Mouse (Mus musculus) brain, embryonic 14.5 days (tissue): ENCODE data around the gene Phlda1.

Experiments
- CTCF ChIP-seq: fragments of 200-500 bp; IDR thresholded peaks from 2 replicates; pipeline ENCODE4 v1.5.1; 2012; ENCODE audit warnings: inconsistent platforms, mild to moderate bottlenecking, moderate library complexity, borderline replicate concordance; ENCODE audit not compliant: insufficient read depth, insufficient read length; ENCODE audit errors: extremely low read depth
- POLR2A ChIP-seq: fragments of 200-500 bp; IDR thresholded peaks from 2 replicates; pipeline ENCODE4 v1.6.1; 2012; ENCODE audit warnings: mild to moderate bottlenecking, inconsistent platforms, borderline replicate concordance; ENCODE audit not compliant: poor library complexity, insufficient read depth, insufficient read length, severe bottlenecking; ENCODE audit errors: extremely low read depth

DNA sequence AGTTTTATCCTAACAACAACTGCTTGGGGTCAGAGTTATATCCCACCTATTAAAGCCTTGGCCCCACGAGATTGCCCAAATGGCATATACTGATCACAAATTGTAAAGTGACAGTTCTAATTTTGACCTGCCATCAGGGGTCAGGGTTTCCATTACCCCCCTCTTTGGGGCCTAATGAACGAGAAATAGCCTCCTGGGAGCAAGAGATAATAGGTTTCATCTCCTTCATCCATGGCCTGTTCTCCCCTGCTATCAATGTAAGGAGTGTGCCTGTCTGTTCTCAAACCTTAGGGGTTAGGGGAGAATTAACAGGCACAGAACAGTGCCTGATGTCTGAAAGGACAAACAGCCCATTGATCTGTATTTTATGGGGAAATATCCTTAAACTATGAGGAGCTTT, 40.7 kb upstream of the Phlda1 start:
- TF ChIP-seq POLR2A: no peak
- TF ChIP-seq CTCF: no peak
